Mouse (Mus musculus): Measurements from ENCODE around the gene Sgms2.
"Not testable (repeated sequence)": the region's sequence is repeated elsewhere in the genome, so short reads cannot be mapped to it uniquely, and the experiment has no call there.

- TF ChIP-seq CTCF (IDR thresholded peaks at IDR 0.05; ENCODE audit: extremely low read depth, insufficient read depth, insufficient read length, insufficient replicate concordance); POLR2A (IDR thresholded peaks at IDR 0.05; ENCODE audit: low read depth, low read length): not testable (repeated sequence)
These were observed 153.5 kb downstream of the Sgms2 start for GRCm38 (mm10) chr3:131337749-131338148.

All from spleen, adult 2 months (tissue).